Mouse (Mus musculus): ENCODE measurements around the gene Eps8l1.

DNA sequence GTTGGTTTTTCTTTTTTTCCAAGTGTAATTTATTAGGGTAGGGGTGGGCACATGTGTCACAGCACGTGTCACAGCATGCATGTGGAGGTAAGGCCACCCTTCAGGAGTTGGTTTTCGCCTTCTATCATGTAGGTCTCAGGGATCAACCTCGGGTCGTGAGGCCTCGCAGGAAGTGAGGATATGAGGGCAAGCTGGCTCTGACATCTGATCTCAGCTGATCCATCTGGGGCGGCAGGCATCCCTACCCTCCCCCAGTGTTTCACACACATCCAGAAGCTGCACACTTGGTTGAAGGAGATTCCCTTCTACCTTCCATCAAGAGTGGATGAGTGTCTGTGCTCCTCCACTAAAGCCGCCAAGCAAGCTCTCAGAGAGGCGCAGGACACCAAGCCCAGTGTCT, 28.4 kb upstream of the Eps8l1 start:
- no peak for TF ChIP-seq CTCF (conservative IDR thresholded peaks at IDR 0.05; ENCODE audit: insufficient read depth, insufficient read length, low read depth, low read length)
- no peak for TF ChIP-seq POLR2A (IDR thresholded peaks at IDR 0.05; ENCODE audit: low read depth, low read length)

Measured in kidney, adult 2 months (tissue).